Mouse (Mus musculus): ENCODE measurements around the gene Lrcol1.

DNA sequence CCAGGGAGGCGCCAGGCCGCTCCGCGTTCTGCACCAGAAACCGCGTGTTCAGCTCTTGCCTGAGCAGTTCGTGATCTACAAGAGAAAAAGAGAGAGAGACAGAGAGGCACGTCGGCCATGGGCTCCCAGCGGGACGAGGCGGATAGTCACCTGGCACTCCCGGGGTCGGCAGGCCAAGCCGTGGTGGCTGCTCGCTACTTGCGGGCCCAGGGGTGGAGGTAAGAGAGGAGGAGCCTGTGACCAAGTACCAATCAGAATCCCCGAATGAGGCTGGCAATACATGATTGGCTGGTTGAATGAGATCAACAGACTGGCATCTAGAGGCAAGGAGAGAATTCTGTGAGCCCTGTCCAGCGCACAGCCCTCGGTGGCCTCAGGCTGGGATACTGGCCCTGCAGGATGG, 33.7 kb downstream of the Lrcol1 start:
- TF ChIP-seq CTCF (IDR thresholded peaks at IDR 0.05; ENCODE audit: control insufficient read depth, insufficient read depth, low read length) (no peak), POLR2A (IDR thresholded peaks at IDR 0.05; ENCODE audit: borderline replicate concordance, control insufficient read depth, low read depth, low read length) (no peak)
